Mouse (Mus musculus) MEL (cell line): Measurements from ENCODE around the gene Olfr510.

Source experiments
- CHD1 ChIP-seq: IDR thresholded peaks from 2 replicates; pipeline ENCODE4 v1.6.1; 2012; ENCODE audit warnings: low read depth, mild to moderate bottlenecking, inconsistent platforms, low read length, improper control_type of control experiment
- CTCF ChIP-seq, 3 experiments: IDR thresholded peaks in 2 of 3; conservative IDR thresholded peaks in 1 of 3; 2 replicates each; pipeline ENCODE4 v1.5.1; 2011 to 2012; ENCODE audit warnings: low read length in 3 of 3, low read depth in 2 of 3, mild to moderate bottlenecking in 2 of 3, improper control_type of control experiment in 1 of 3, inconsistent platforms in 1 of 3, mixed read lengths in 1 of 3, moderate library complexity in 1 of 3; ENCODE audit not compliant: control insufficient read depth in 1 of 3, insufficient read depth in 1 of 3, poor library complexity in 1 of 3, severe bottlenecking in 1 of 3
- MEF2A ChIP-seq: IDR thresholded peaks from 2 replicates; pipeline ENCODE4 v1.6.1; 2014; ENCODE audit warnings: low read depth, mild to moderate bottlenecking, inconsistent platforms, low read length, improper control_type of control experiment; ENCODE audit not compliant: poor library complexity, insufficient replicate concordance, severe bottlenecking; ENCODE audit errors: extremely low read depth
- MXI1 ChIP-seq: IDR thresholded peaks from 2 replicates; pipeline ENCODE4 v1.6.1; 2011; ENCODE audit warnings: mild to moderate bottlenecking, low read depth, low read length, improper control_type of control experiment
- NELFE ChIP-seq: IDR thresholded peaks from 2 replicates; pipeline ENCODE4 v1.6.1; 2011; ENCODE audit warnings: low read depth, low read length, improper control_type of control experiment
- POLR2A ChIP-seq, 2 experiments: IDR thresholded peaks; 2 replicates each; pipeline ENCODE4 v1.6.1; 2011 to 2012; ENCODE audit warnings: low read length in 2 of 2, mild to moderate bottlenecking in 2 of 2, control low read depth in 1 of 2, improper control_type of control experiment in 1 of 2, low read depth in 1 of 2, moderate library complexity in 1 of 2; ENCODE audit not compliant: control insufficient read depth in 1 of 2, insufficient read depth in 1 of 2, poor library complexity in 1 of 2
- RCOR1 ChIP-seq: IDR thresholded peaks from 2 replicates; pipeline ENCODE4 v1.6.1; 2012; ENCODE audit warnings: low read depth, mild to moderate bottlenecking, inconsistent platforms, low read length, improper control_type of control experiment
- TAL1 ChIP-seq: IDR thresholded peaks from 2 replicates; pipeline ENCODE4 v1.6.1; 2012; ENCODE audit warnings: mild to moderate bottlenecking, inconsistent platforms, low read length, moderate library complexity, mixed read lengths
- TBP ChIP-seq: IDR thresholded peaks from 2 replicates; pipeline ENCODE4 v1.8.0; 2011; ENCODE audit warnings: low read depth, low read length, improper control_type of control experiment
- UBTF ChIP-seq: IDR thresholded peaks from 2 replicates; pipeline ENCODE4 v1.6.1; 2012; ENCODE audit warnings: low read depth, mild to moderate bottlenecking, inconsistent platforms, low read length, improper control_type of control experiment, moderate library complexity, borderline replicate concordance; ENCODE audit not compliant: insufficient read depth
- ZC3H11A ChIP-seq: IDR thresholded peaks from 2 replicates; pipeline ENCODE4 v1.6.1; 2012; ENCODE audit warnings: low read depth, mild to moderate bottlenecking, inconsistent platforms, low read length, improper control_type of control experiment
- ZNF384 ChIP-seq: IDR thresholded peaks from 2 replicates; pipeline ENCODE4 v1.6.1; 2012; ENCODE audit warnings: low read depth, mild to moderate bottlenecking, inconsistent platforms, low read length, improper control_type of control experiment

DNA sequence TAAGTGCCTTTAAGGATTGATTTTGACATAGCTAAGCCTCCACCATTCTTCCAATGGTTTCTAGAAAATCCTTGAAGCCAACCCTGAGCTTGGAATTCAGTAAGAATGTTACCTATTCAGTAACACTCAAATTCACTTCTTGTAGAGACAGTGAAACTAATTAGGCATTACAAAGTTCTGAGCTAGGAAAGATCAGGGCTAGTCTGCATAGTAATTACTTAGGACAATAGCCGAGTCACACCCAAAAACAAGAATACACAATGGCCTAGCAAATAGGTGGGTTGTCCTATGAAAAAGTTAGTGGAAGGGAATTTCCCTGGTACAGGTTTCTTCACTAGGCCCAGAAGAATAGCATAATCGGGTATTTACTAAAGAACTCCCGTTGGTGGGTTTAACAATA is 3.8 kb upstream of the Olfr510 start:
- TF ChIP-seq TAL1 (no peak), ZC3H11A (no peak), CTCF (IDR thresholded peaks at IDR 0.05 in 2 of 3, conservative IDR thresholded peaks at IDR 0.05 in 1 of 3; ENCODE audit: control insufficient read depth in 1 of 3, insufficient read depth in 1 of 3, low read depth in 2 of 3, low read length in 3 of 3, poor library complexity in 1 of 3, severe bottlenecking in 1 of 3) (no peak), NELFE (no peak), POLR2A (IDR thresholded peaks at IDR 0.05; ENCODE audit: control insufficient read depth in 1 of 2, insufficient read depth in 1 of 2, low read depth in 1 of 2, low read length in 2 of 2, poor library complexity in 1 of 2) (no peak), CHD1 (no peak), RCOR1 (no peak), TBP (no peak), MEF2A (no peak), MXI1 (no peak), UBTF (no peak), ZNF384 (no peak)
